Mouse (Mus musculus): ENCODE results near the gene Tmem256. TPM values are rescaled to one million over a fixed set of nuclear protein-coding genes. Genes with fewer than 3 reads are reported as not detected.

Gene Tmem256
- total RNA-seq, 1 experiment from 2014 or later = 130 TPM

Other genes with a start within 250 kb of the Tmem256 start
- gene Atp1b2, start 232.6 kb upstream of the Tmem256 start, total RNA-seq (2017) = 1.0 and 7.6 TPM in 2 replicates
- not detected in 2 replicates for gene Shbg, start 220.6 kb upstream of the Tmem256 start, total RNA-seq (2017)
- 1.4 TPM in 1 of 2 replicates, not detected in the other for gene Sat2, start 216.5 kb upstream of the Tmem256 start, total RNA-seq (2017)
- gene Fxr2, start 205.5 kb upstream of the Tmem256 start, total RNA-seq (2017) = 51.2 and 60.8 TPM in 2 replicates
- gene Sox15, start 183.2 kb upstream of the Tmem256 start, total RNA-seq (2017) = 1.5 TPM in 1 of 2 replicates, not detected in the other
- 41.3 and 73.7 TPM in 2 replicates for gene Mpdu1, start 175.9 kb upstream of the Tmem256 start, total RNA-seq (2017)
- gene Cd68, start 172.4 kb upstream of the Tmem256 start, total RNA-seq (2017) = 11.4 and 16.7 TPM in 2 replicates
- 838 and 888 TPM in 2 replicates for gene Eif4a1, start 166.1 kb upstream of the Tmem256 start, total RNA-seq (2017)
- 99.1 and 105 TPM in 2 replicates for gene Senp3, start 156.4 kb upstream of the Tmem256 start, total RNA-seq (2017)
- 13.9 and 15.9 TPM in 2 replicates for gene Tnfsf13, start 152.7 kb upstream of the Tmem256 start, total RNA-seq (2017)
- 1.4 and 3.3 TPM in 2 replicates for gene Tnfsf12, start 142.7 kb upstream of the Tmem256 start, total RNA-seq (2017)
- gene Tnfsfm13, start 142.4 kb upstream of the Tmem256 start, total RNA-seq (2017) = 1.5 and 2.9 TPM in 2 replicates
- 11.3 and 55.7 TPM in 2 replicates for gene Polr2a, start 79.9 kb upstream of the Tmem256 start, total RNA-seq (2017)
- not detected in 2 replicates for gene Slc35g3, start 76.5 kb upstream of the Tmem256 start, total RNA-seq (2017)
- gene Zbtb4, start 72.6 kb upstream of the Tmem256 start, total RNA-seq (2017) = 4.4 and 6.9 TPM in 2 replicates
- 11.4 and 21.2 TPM in 2 replicates for gene Chrnb1, start 42.6 kb upstream of the Tmem256 start, total RNA-seq (2017)
- 3.9 and 5.4 TPM in 2 replicates for gene Fgf11, start 36.7 kb upstream of the Tmem256 start, total RNA-seq (2017)
- gene Tmem102, start 32.9 kb upstream of the Tmem256 start, total RNA-seq (2017) = 0.30 and 1.0 TPM in 2 replicates
- not detected in 2 replicates for gene Gm39566, start 23.2 kb upstream of the Tmem256 start, total RNA-seq (2017)
- not detected in 2 replicates for gene Spem2, start 20.0 kb upstream of the Tmem256 start, total RNA-seq (2017)
- gene Spem1, start 16.3 kb upstream of the Tmem256 start, total RNA-seq (2017) = not detected in 2 replicates
- 8.7 and 17.8 TPM in 2 replicates for gene Nlgn2, start 730 bp upstream of the Tmem256 start, total RNA-seq (2017)
- 27.2 and 33.3 TPM in 2 replicates for gene Plscr3, start 7.9 kb downstream of the Tmem256 start, total RNA-seq (2017)
- gene Tnk1, start 20.2 kb downstream of the Tmem256 start, total RNA-seq (2017) = 0.50 and 4.4 TPM in 2 replicates
- not detected in 2 replicates for gene Tmem95, start 39.5 kb downstream of the Tmem256 start, total RNA-seq (2017)
- 1.3 and 2.7 TPM in 2 replicates for gene Kctd11, start 42.9 kb downstream of the Tmem256 start, total RNA-seq (2017)
- gene Acap1, start 57.0 kb downstream of the Tmem256 start, total RNA-seq (2017) = 136 and 171 TPM in 2 replicates
- 12.1 and 33.3 TPM in 2 replicates for gene 2810408A11Rik, start 62.5 kb downstream of the Tmem256 start, total RNA-seq (2017)
- 23.3 and 34.1 TPM in 2 replicates for gene Neurl4, start 62.6 kb downstream of the Tmem256 start, total RNA-seq (2017)
- 37.0 and 64.9 TPM in 2 replicates for gene Gps2, start 75.4 kb downstream of the Tmem256 start, total RNA-seq (2017)
- 553 and 938 TPM in 2 replicates for gene Eif5a, start 83.4 kb downstream of the Tmem256 start, total RNA-seq (2017)
- gene Ybx2, start 97.3 kb downstream of the Tmem256 start, total RNA-seq (2017) = 0.60 TPM in 1 of 2 replicates, not detected in the other
- gene Slc2a4, start 109.7 kb downstream of the Tmem256 start, total RNA-seq (2017) = not detected in 2 replicates
- gene Cldn7, start 126.3 kb downstream of the Tmem256 start, total RNA-seq (2017) = 0.31 and 6.3 TPM in 2 replicates
- 17.3 and 21.4 TPM in 2 replicates for gene Ctdnep1, start 142.6 kb downstream of the Tmem256 start, total RNA-seq (2017)
- 48.6 and 59.9 TPM in 2 replicates for gene Elp5, start 144.0 kb downstream of the Tmem256 start, total RNA-seq (2017)
- gene Gabarap, start 152.6 kb downstream of the Tmem256 start, total RNA-seq (2017) = 211 and 252 TPM in 2 replicates
- gene Phf23, start 157.3 kb downstream of the Tmem256 start, total RNA-seq (2017) = 44.2 and 45.3 TPM in 2 replicates
- gene Dvl2, start 162.1 kb downstream of the Tmem256 start, total RNA-seq (2017) = 22.6 and 35.9 TPM in 2 replicates
- gene Acadvl, start 176.9 kb downstream of the Tmem256 start, total RNA-seq (2017) = 42.8 and 51.7 TPM in 2 replicates
- gene Dlg4, start 178.4 kb downstream of the Tmem256 start, total RNA-seq (2017) = 9.3 and 10.0 TPM in 2 replicates
- gene Asgr1, start 215.6 kb downstream of the Tmem256 start, total RNA-seq (2017) = 1.1 TPM in 1 of 2 replicates, not detected in the other